Mouse (Mus musculus) testis, adult 2 months (tissue): ENCODE measurements around the gene Atraid.

ENCODE experiments used
- CTCF ChIP-seq: fragments of 200-500 bp; IDR thresholded peaks from 2 replicates; pipeline ENCODE4 v1.5.1; 2012; ENCODE audit warnings: low read depth, mild to moderate bottlenecking, inconsistent platforms, low read length, moderate library complexity; ENCODE audit not compliant: control insufficient read depth, insufficient read depth, insufficient replicate concordance
- POLR2A ChIP-seq: fragments of 200-500 bp; IDR thresholded peaks from 2 replicates; pipeline ENCODE4 v1.6.1; 2012; ENCODE audit warnings: low read depth, mild to moderate bottlenecking, inconsistent platforms, low read length, moderate library complexity; ENCODE audit not compliant: control insufficient read depth

DNA sequence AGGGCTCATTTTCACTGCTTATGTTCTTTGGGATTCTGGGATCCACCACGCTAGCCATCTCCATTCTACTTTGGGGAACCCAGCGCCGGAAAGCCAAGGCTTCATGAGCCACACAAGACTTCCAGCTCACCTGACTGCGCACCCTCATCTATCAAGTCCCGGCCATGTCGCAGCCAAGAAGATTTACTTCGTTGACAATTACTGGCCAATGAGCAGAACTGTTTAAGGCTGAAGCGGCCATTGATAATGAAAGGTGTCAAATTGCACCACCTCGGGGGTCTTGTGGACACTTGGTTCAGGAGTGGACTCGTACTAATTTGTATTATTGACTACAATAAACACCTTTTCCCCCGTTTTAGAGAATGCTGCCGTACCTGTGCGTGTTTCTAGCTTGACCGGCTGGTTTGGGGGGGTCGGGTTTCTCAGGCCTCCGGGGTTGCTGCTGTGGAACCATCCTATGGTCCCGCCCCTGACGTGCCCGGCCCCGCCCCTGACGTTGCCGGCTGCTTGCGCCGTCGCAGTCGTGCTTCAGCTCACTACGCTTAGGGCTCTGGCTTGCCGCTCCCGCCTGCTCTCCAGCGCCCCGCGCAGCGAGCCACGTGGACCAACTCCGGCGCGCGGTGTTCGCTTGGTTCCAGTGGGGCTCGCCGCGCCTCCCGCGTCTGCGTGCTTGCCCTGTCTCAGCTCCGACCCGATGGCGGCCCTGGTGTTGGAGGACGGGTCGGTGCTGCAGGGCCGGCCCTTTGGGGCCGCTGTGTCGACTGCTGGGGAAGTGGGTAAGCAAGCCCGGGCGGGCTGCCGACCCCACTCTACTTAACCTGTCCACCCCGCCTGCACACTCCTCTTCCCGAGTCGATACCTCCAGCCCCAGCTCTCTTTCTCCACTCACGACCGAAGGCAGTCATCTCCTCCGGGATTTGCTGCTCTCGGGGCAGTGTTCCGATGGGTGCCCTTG, 6.4 kb downstream of the Atraid start, which contains the start of gene Cad:
- TF ChIP-seq CTCF = no peak
- TF ChIP-seq POLR2A = peak; percentile 52
